Mouse (Mus musculus) stomach, embryonic 16.5 days (tissue): ENCODE results near the gene Slc4a8. TPM values are rescaled to one million over a fixed set of nuclear protein-coding genes. Genes with fewer than 3 reads are reported as not detected.
"Not testable (repeated sequence)": the region's sequence is repeated elsewhere in the genome, so short reads cannot be mapped to it uniquely, and the experiment has no call there.

ENCODE experiments used
- ATAC-seq: fragments of 200-750 bp; cut with Nextera tagmentation; 2 replicates; pipeline ENCODE4 v1.8.0; 2017; ENCODE audit warnings: moderate number of reproducible peaks, moderate TSS enrichment; ENCODE audit not compliant: insufficient read depth, low FRiP score
- H3K27ac ChIP-seq: fragments of 300-500 bp; sonication (generic); 2 replicates; pipeline ENCODE4 v1.5.1; 2014; ENCODE audit warnings: low read length
- H3K27me3 ChIP-seq: fragments of 300-500 bp; sonication (generic); 2 replicates; pipeline ENCODE4 v1.6.1; 2014; ENCODE audit warnings: low read length, control low read depth, mixed read lengths; ENCODE audit not compliant: control insufficient read depth, insufficient read depth
- H3K36me3 ChIP-seq: fragments of 300-500 bp; sonication (generic); 2 replicates; pipeline ENCODE4 v1.6.1; 2014; ENCODE audit warnings: low read length; ENCODE audit not compliant: control insufficient read depth, insufficient read depth
- H3K4me1 ChIP-seq: fragments of 300-500 bp; sonication (generic); 2 replicates; pipeline ENCODE4 v1.6.1; 2014; ENCODE audit warnings: low read length, control low read depth, mixed read lengths; ENCODE audit not compliant: control insufficient read depth, insufficient read depth
- H3K4me2 ChIP-seq: fragments of 300-500 bp; sonication (generic); 2 replicates; pipeline ENCODE4 v1.6.1; 2014; ENCODE audit warnings: low read depth, low read length, mixed read lengths
- H3K4me3 ChIP-seq: fragments of 300-500 bp; sonication (generic); replicated peaks from 2 replicates; pipeline ENCODE4 v1.5.1; 2014; ENCODE audit warnings: mild to moderate bottlenecking, low read length
- H3K9ac ChIP-seq: fragments of 300-500 bp; sonication (generic); 2 replicates; pipeline ENCODE4 v1.6.1; 2014; ENCODE audit warnings: low read length
- H3K9me3 ChIP-seq: fragments of 300-500 bp; sonication (generic); replicated peaks from 2 replicates; pipeline ENCODE4 v1.6.1; 2016; ENCODE audit warnings: low read length, control low read depth; ENCODE audit not compliant: control insufficient read depth
- WGBS: fragments of 180-500 bp; shearing (Covaris S2); extraction: QIAGEN DNeasy Blood & Tissue Kit; methylation state at CpG from one replicate; pipeline ENCODE4 v1.1.7; 2014; 5-methylcytosine and 5-hydroxymethylcytosine counted together
- polyA plus RNA-seq: library from polyadenylated mRNA; unstranded; fragments of >200 nt; fragmentation: Nextera tagmentation; extraction: Ambion mirVana; gene quantifications from 2 replicates; pipeline ENCODE4 v1.2.1, GENCODE M21; 2015

The Slc4a8 gene
- polyA plus RNA-seq, 1 experiment from 2014 or later: 4.7 TPM

GRCm38 (mm10) chr15:100772685-100773084, 11.1 kb downstream of the Slc4a8 start:
- Histone ChIP-seq H3K9ac (no peak overlapping the region), H3K4me3 (no peak overlapping the region), H3K4me2 (no peak overlapping the region), H3K4me1 (peaks cover 23% of the 10 kb centered on the region), H3K36me3 (no peaks in the 10 kb centered on the region), H3K27ac (no peak overlapping the region), H3K27me3 (no peaks in the 10 kb centered on the region), H3K9me3 (no peaks in the 10 kb centered on the region)
- WGBS: 91% methylated on average over 4 of the region's 4 CpGs
- ATAC-seq: no peak

- H3K9me3 ChIP-seq, H3K4me3 ChIP-seq, H3K4me2 ChIP-seq, ATAC-seq, H3K27me3 ChIP-seq, H3K36me3 ChIP-seq, H3K27ac ChIP-seq, H3K9ac ChIP-seq: not testable (repeated sequence)
- WGBS: 96% methylated on average over 6 of the region's 6 CpGs
- peaks cover 28% of the 10 kb centered on the region for H3K4me1 ChIP-seq
Observed at GRCm38 (mm10) chr15:100773859-100774258, 12.3 kb downstream of the Slc4a8 start.

GRCm38 (mm10) chr15:100775189-100776166, 13.9 kb downstream of the Slc4a8 start:
- Histone ChIP-seq H3K4me2 (no peak overlapping the region), H3K9me3 (no peaks in the 10 kb centered on the region), H3K4me1 (peaks cover 35% of the 10 kb centered on the region), H3K4me3 (no peak overlapping the region), H3K36me3 (no peaks in the 10 kb centered on the region), H3K9ac (no peak overlapping the region; the same call in 1 of the 2 replicates), H3K27me3 (no peaks in the 10 kb centered on the region), H3K27ac (peak overlapping the region; percentile 48)
- no peak for ATAC-seq
- WGBS: 52% methylated on average over 19 of the region's 19 CpGs

GRCm38 (mm10) chr15:100776424-100776823, 14.9 kb downstream of the Slc4a8 start:
- no peaks in the 10 kb centered on the region for H3K27me3 ChIP-seq
- no peaks in the 10 kb centered on the region for H3K9me3 ChIP-seq
- no peak overlapping the region for H3K4me3 ChIP-seq
- H3K27ac ChIP-seq: peak overlapping the region; percentile 48; the same call in 1 of the 2 replicates
- H3K4me2 ChIP-seq: no peak overlapping the region
- ATAC-seq: no peak
- no peak overlapping the region; the same call in 1 of the 2 replicates for H3K9ac ChIP-seq
- 84% methylated on average over 3 of the region's 3 CpGs for WGBS
- peaks cover 36% of the 10 kb centered on the region for H3K4me1 ChIP-seq
- no peaks in the 10 kb centered on the region for H3K36me3 ChIP-seq

GRCm38 (mm10) chr15:100777020-100778016, 15.8 kb downstream of the Slc4a8 start:
- 0 out of 2 replicates have a peak overlapping the region, but pooled peaks have one; percentile 3 for H3K4me3 ChIP-seq
- peaks cover 36% of the 10 kb centered on the region for H3K4me1 ChIP-seq
- H3K9me3 ChIP-seq: no peaks in the 10 kb centered on the region
- H3K9ac ChIP-seq: no peak overlapping the region
- H3K4me2 ChIP-seq: peak overlapping the region; percentile 39
- H3K36me3 ChIP-seq: no peaks in the 10 kb centered on the region
- H3K27ac ChIP-seq: peak overlapping the region; percentile 72
- peak; percentile 90 for ATAC-seq
- no peaks in the 10 kb centered on the region for H3K27me3 ChIP-seq
- 27% methylated on average over 32 of the region's 32 CpGs for WGBS

GRCm38 (mm10) chr15:100779896-100780295, 18.3 kb downstream of the Slc4a8 start:
- Histone ChIP-seq H3K9ac (no peak overlapping the region), H3K36me3 (no peaks in the 10 kb centered on the region), H3K27me3 (no peaks in the 10 kb centered on the region), H3K27ac (no peak overlapping the region), H3K9me3 (no peaks in the 10 kb centered on the region), H3K4me2 (no peak overlapping the region), H3K4me3 (no peak overlapping the region), H3K4me1 (peaks cover 36% of the 10 kb centered on the region)
- no peak for ATAC-seq
- WGBS: 50% methylated on average over 10 of the region's 10 CpGs

- Histone ChIP-seq H3K27ac (no peak overlapping the region), H3K27me3 (no peaks in the 10 kb centered on the region), H3K9ac (no peak overlapping the region), H3K4me1 (peaks cover 8% of the 10 kb centered on the region), H3K4me3 (no peak overlapping the region), H3K9me3 (no peaks in the 10 kb centered on the region), H3K4me2 (no peak overlapping the region), H3K36me3 (no peaks in the 10 kb centered on the region)
- no peak for ATAC-seq
- 89% methylated on average over 13 of the region's 13 CpGs for WGBS
Observed at GRCm38 (mm10) chr15:100783244-100783987, 21.9 kb downstream of the Slc4a8 start.

GRCm38 (mm10) chr15:100790219-100790618, 28.7 kb downstream of the Slc4a8 start:
- 75% methylated on average over 6 of the region's 6 CpGs for WGBS

More at GRCm38 (mm10) chr15:100790219-100790618, 28.7 kb downstream of the Slc4a8 start:
- Histone ChIP-seq H3K4me2 (no peak overlapping the region), H3K27me3 (no peaks in the 10 kb centered on the region), H3K36me3 (no peaks in the 10 kb centered on the region), H3K27ac (no peak overlapping the region), H3K4me1 (no peaks in the 10 kb centered on the region), H3K9ac (no peak overlapping the region), H3K9me3 (no peaks in the 10 kb centered on the region), H3K4me3 (no peak overlapping the region)
- no peak for ATAC-seq
